Mouse (Mus musculus): ENCODE results near the gene Nos1ap. TPM values are rescaled to one million over a fixed set of nuclear protein-coding genes. Genes with fewer than 3 reads are reported as not detected.

Nos1ap gene
- polyA plus RNA-seq, 1 experiment from 2014 or later, result 6.8 TPM

- H3K27me3 ChIP-seq (ENCODE audit: control insufficient read depth, insufficient read depth, low read length), result no peaks in the 10 kb centered on the region
These were observed 196.6 kb downstream of the Nos1ap start for GRCm38 (mm10) chr1:170392771-170393728.

GRCm38 (mm10) chr1:170387180-170387912 is 202.3 kb downstream of the Nos1ap start:
- H3K9me3 ChIP-seq (ENCODE audit: control insufficient read depth, low read length), result no peaks in the 10 kb centered on the region
- no peaks in the 10 kb centered on the region for H3K27me3 ChIP-seq (ENCODE audit: control insufficient read depth, insufficient read depth, low read length)
- H3K4me2 ChIP-seq (replicated peaks; ENCODE audit: low read depth), result no peak overlapping the region
- 59% methylated on average over 12 of the region's 12 CpGs for WGBS
- DNase-seq (ENCODE audit: low spot score) (peak; percentile 38), ATAC-seq (ENCODE audit: low FRiP score, low TSS enrichment) (peak; percentile 68)
- no peaks in the 10 kb centered on the region for H3K36me3 ChIP-seq (ENCODE audit: control insufficient read depth, insufficient read depth, low read length)
- H3K9ac ChIP-seq (ENCODE audit: low read length), result no peak overlapping the region
- no peak overlapping the region for H3K4me3 ChIP-seq (ENCODE audit: low read depth, low read length)
- no peaks in the 10 kb centered on the region for H3K4me1 ChIP-seq (replicated peaks; ENCODE audit: control insufficient read depth, insufficient read depth)
- no peak overlapping the region for H3K27ac ChIP-seq (replicated peaks)
- TF ChIP-seq EP300 (optimal IDR thresholded peaks at IDR 0.05) (no peak), CTCF (IDR thresholded peaks at IDR 0.05; ENCODE audit: low read depth) (peak; percentile 15; the same call in 1 of the 2 replicates)

More at GRCm38 (mm10) chr1:170392771-170393728, 196.6 kb downstream of the Nos1ap start:
- TF ChIP-seq CTCF (IDR thresholded peaks at IDR 0.05; ENCODE audit: low read depth) (no peak), EP300 (optimal IDR thresholded peaks at IDR 0.05) (no peak)
- ATAC-seq (ENCODE audit: low FRiP score, low TSS enrichment) (peak; percentile 95), DNase-seq (ENCODE audit: low spot score) (peak; percentile 92)
- peak overlapping the region; percentile 27 for H3K4me2 ChIP-seq (replicated peaks; ENCODE audit: low read depth)
- no peak overlapping the region for H3K9ac ChIP-seq (ENCODE audit: low read length)
- H3K36me3 ChIP-seq (ENCODE audit: control insufficient read depth, insufficient read depth, low read length), result no peaks in the 10 kb centered on the region
- H3K4me1 ChIP-seq (replicated peaks; ENCODE audit: control insufficient read depth, insufficient read depth), result 0 out of 2 replicates have a peak, but pooled peaks cover 2% of the 10 kb centered on the region
- H3K9me3 ChIP-seq (ENCODE audit: control insufficient read depth, low read length), result no peaks in the 10 kb centered on the region
- H3K4me3 ChIP-seq (ENCODE audit: low read depth, low read length), result no peak overlapping the region
- peak overlapping the region; percentile 67 for H3K27ac ChIP-seq (replicated peaks)
- 38% methylated on average over 14 of the region's 14 CpGs for WGBS

- Histone ChIP-seq H3K36me3 (ENCODE audit: control insufficient read depth, insufficient read depth, low read length) (no peaks in the 10 kb centered on the region), H3K4me2 (replicated peaks; ENCODE audit: low read depth) (no peak overlapping the region), H3K27me3 (ENCODE audit: control insufficient read depth, insufficient read depth, low read length) (no peaks in the 10 kb centered on the region), H3K4me3 (ENCODE audit: low read depth, low read length) (no peak overlapping the region), H3K27ac (replicated peaks) (no peak overlapping the region), H3K4me1 (replicated peaks; ENCODE audit: control insufficient read depth, insufficient read depth) (no peaks in the 10 kb centered on the region), H3K9ac (ENCODE audit: low read length) (no peak overlapping the region), H3K9me3 (ENCODE audit: control insufficient read depth, low read length) (no peaks in the 10 kb centered on the region)
- 83% methylated on average over 10 of the region's 10 CpGs for WGBS
- no peak for TF ChIP-seq CTCF (IDR thresholded peaks at IDR 0.05; ENCODE audit: low read depth)
- TF ChIP-seq EP300 (optimal IDR thresholded peaks at IDR 0.05), result no peak
- no peak for DNase-seq (ENCODE audit: low spot score)
- no peak for ATAC-seq (ENCODE audit: low FRiP score, low TSS enrichment)
These were observed 204.2 kb downstream of the Nos1ap start for GRCm38 (mm10) chr1:170385416-170385815.

- H3K4me1 ChIP-seq (replicated peaks; ENCODE audit: control insufficient read depth, insufficient read depth), result no peaks in the 10 kb centered on the region
- 84% methylated on average over 7 of the region's 7 CpGs for WGBS
- no peak overlapping the region for H3K4me2 ChIP-seq (replicated peaks; ENCODE audit: low read depth)
- H3K27ac ChIP-seq (replicated peaks), result no peak overlapping the region
- H3K36me3 ChIP-seq (ENCODE audit: control insufficient read depth, insufficient read depth, low read length), result no peaks in the 10 kb centered on the region
- ATAC-seq (ENCODE audit: low FRiP score, low TSS enrichment) (no peak), DNase-seq (ENCODE audit: low spot score) (no peak)
- H3K9me3 ChIP-seq (ENCODE audit: control insufficient read depth, low read length), result no peaks in the 10 kb centered on the region
- no peak overlapping the region for H3K4me3 ChIP-seq (ENCODE audit: low read depth, low read length)
- no peaks in the 10 kb centered on the region for H3K27me3 ChIP-seq (ENCODE audit: control insufficient read depth, insufficient read depth, low read length)
- H3K9ac ChIP-seq (ENCODE audit: low read length), result no peak overlapping the region
- TF ChIP-seq CTCF (IDR thresholded peaks at IDR 0.05; ENCODE audit: low read depth) (no peak), EP300 (optimal IDR thresholded peaks at IDR 0.05) (no peak)
These were observed 206.1 kb downstream of the Nos1ap start for GRCm38 (mm10) chr1:170383530-170383929.

- Histone ChIP-seq H3K4me2 (replicated peaks; ENCODE audit: low read depth) (no peak overlapping the region), H3K9ac (ENCODE audit: low read length) (no peak overlapping the region), H3K9me3 (ENCODE audit: control insufficient read depth, low read length) (no peaks in the 10 kb centered on the region), H3K27me3 (ENCODE audit: control insufficient read depth, insufficient read depth, low read length) (no peaks in the 10 kb centered on the region), H3K4me3 (ENCODE audit: low read depth, low read length) (no peak overlapping the region), H3K4me1 (replicated peaks; ENCODE audit: control insufficient read depth, insufficient read depth) (no peaks in the 10 kb centered on the region), H3K36me3 (ENCODE audit: control insufficient read depth, insufficient read depth, low read length) (no peaks in the 10 kb centered on the region), H3K27ac (replicated peaks) (no peak overlapping the region)
- no peak for TF ChIP-seq CTCF (IDR thresholded peaks at IDR 0.05; ENCODE audit: low read depth)
- no peak for TF ChIP-seq EP300 (optimal IDR thresholded peaks at IDR 0.05)
- ATAC-seq (ENCODE audit: low FRiP score, low TSS enrichment) (peak; percentile 76), DNase-seq (ENCODE audit: low spot score) (peak; percentile 78)
- WGBS, result 41% methylated on average over 3 of the region's 3 CpGs
These were observed 208.2 kb downstream of the Nos1ap start for GRCm38 (mm10) chr1:170381457-170381856.
